Mouse (Mus musculus) brain, embryonic 14.5 days (tissue): ENCODE measurements around the gene Olfr860. TPM values are rescaled to one million over a fixed set of nuclear protein-coding genes. Genes with fewer than 3 reads are reported as not detected.
"Not testable (repeated sequence)": the region's sequence is repeated elsewhere in the genome, so short reads cannot be mapped to it uniquely, and the experiment has no call there.

Experiments
- DNase-seq: peaks from one replicate; pipeline ENCODE4 v3.0.0-alpha.2; 2011; ENCODE audit warnings: low read depth
- CTCF ChIP-seq: fragments of 200-500 bp; IDR thresholded peaks from 2 replicates; pipeline ENCODE4 v1.5.1; 2012; ENCODE audit warnings: inconsistent platforms, mild to moderate bottlenecking, moderate library complexity, borderline replicate concordance; ENCODE audit not compliant: insufficient read depth, insufficient read length; ENCODE audit errors: extremely low read depth
- POLR2A ChIP-seq: fragments of 200-500 bp; IDR thresholded peaks from 2 replicates; pipeline ENCODE4 v1.6.1; 2012; ENCODE audit warnings: mild to moderate bottlenecking, inconsistent platforms, borderline replicate concordance; ENCODE audit not compliant: poor library complexity, insufficient read depth, insufficient read length, severe bottlenecking; ENCODE audit errors: extremely low read depth
- polyA plus RNA-seq: library from polyadenylated mRNA; depleted of rRNA; stranded (reverse); fragments of >200 nt; gene quantifications from 2 replicates; pipeline ENCODE4 v1.2.3, GENCODE M21; 2012; rRNA removed

Olfr860 gene
- not detected in 2 replicates for polyA plus RNA-seq

DNA sequence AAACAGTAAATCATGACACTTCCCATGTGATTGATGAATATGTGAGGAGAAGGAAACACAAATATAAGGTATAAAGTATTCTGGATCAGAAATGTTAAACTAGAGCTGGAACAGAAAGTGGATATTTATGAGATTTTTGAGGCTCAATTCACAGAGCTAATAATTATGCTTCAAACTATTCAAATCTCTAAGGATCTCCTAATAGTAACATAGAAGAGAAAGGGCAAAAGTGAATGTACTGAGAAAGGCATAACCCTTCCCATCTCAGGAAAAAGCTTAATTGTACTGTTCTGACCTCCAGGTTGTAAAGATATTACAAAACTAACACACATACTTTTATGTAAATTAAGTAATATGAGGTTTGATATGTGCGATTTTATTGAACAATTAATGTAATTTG lies at the start of gene Olfr860:
Gene Olfr860 (minus strand): TSS at position 101 of the 400 bp plus-strand sequence.
- no peak for DNase-seq
- TF ChIP-seq POLR2A (no peak), CTCF (no peak)

- TF ChIP-seq POLR2A (no peak), CTCF (no peak)
- DNase-seq = no peak
Observed at GRCm38 (mm10) chr9:19887904-19888303, 38.4 kb upstream of the Olfr860 start, which contains the start of gene Olfr862. Gene Olfr862 (minus strand): TSS chr9:19888004.

DNA sequence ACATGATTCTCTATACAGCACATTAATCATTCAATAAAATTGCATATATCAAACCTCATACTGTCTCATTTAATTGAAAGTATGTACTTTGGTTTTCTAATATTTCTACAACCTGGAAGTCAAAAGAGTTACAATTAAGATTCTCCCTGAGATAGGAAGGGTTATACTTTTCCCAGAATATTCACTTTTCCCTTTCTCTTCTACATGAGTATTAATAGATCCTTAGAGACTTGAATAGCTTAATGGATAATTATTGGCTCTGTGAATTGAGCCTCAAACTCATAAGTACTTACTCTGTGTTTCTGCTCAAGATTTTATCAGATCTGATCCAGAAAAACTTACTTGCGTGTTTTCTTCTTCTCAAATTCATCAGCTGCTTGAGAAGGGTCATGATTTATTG lies 44.9 kb downstream of the Olfr860 start, which contains the start of gene Olfr859:
Gene Olfr859 (plus strand): TSS at position 301 of the 400 bp plus-strand sequence.
- DNase-seq = not testable (repeated sequence)

- no peak for TF ChIP-seq POLR2A
- no peak for TF ChIP-seq CTCF
- DNase-seq = no peak
Observed at GRCm38 (mm10) chr9:19803000-19803399, 46.5 kb downstream of the Olfr860 start.

Other genes with a start within 250 kb of the Olfr860 start
- gene Zfp317, start 227.6 kb downstream of the Olfr860 start, polyA plus RNA-seq = 28.0 and 32.7 TPM in 2 replicates
- gene Olfr857, start 140.3 kb downstream of the Olfr860 start, polyA plus RNA-seq = 0.05 TPM in 1 of 2 replicates, not detected in the other
- not detected in 2 replicates for gene Olfr58, start 69.5 kb downstream of the Olfr860 start, polyA plus RNA-seq
- gene Olfr859, start 44.8 kb downstream of the Olfr860 start, polyA plus RNA-seq = not detected in 2 replicates
- not detected in 2 replicates for gene Olfr862, start 38.3 kb upstream of the Olfr860 start, polyA plus RNA-seq
- gene Olfr77, start 67.1 kb upstream of the Olfr860 start, polyA plus RNA-seq = not detected in 2 replicates
- gene Olfr866, start 178.3 kb upstream of the Olfr860 start, polyA plus RNA-seq = not detected in 2 replicates
- gene Olfr867, start 207.8 kb upstream of the Olfr860 start, polyA plus RNA-seq = not detected in 2 replicates
- not detected in 2 replicates for gene Olfr868, start 248.9 kb upstream of the Olfr860 start, polyA plus RNA-seq